Mouse (Mus musculus): ENCODE data around the gene Zmym6. TPM values are rescaled to one million over a fixed set of nuclear protein-coding genes. Genes with fewer than 3 reads are reported as not detected.

Zmym6 gene
- polyA plus RNA-seq, 1 experiment from 2014 or later = 5.8 TPM

DNA sequence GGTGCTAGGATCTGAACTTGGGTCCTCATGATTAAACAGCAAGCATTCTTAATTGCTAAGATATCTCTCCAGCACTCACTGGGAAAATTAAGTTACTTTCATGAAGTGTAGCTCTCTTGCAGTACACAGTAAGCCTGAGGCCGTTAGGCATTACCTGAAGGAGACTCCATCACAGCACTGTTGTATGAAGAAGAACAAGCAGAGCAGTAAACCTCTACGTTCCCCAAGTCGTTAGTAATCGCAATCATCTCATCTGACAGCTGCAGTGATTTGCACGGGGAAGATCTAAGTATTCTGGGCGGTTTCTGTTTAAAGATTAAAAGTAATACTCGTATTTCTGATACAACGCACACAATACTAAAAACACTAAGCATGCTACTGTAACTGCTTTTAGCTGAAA lies 26.1 kb upstream of the Zmym6 start:
- TF ChIP-seq EP300 (IDR thresholded peaks at IDR 0.05) (no peak), CTCF (IDR thresholded peaks at IDR 0.05) (no peak)
- Histone ChIP-seq H3K4me1 (ENCODE audit: insufficient read depth, low read depth, low read length) (no peaks in the 10 kb centered on the region), H3K9me3 (ENCODE audit: low read length) (no peaks in the 10 kb centered on the region), H3K27ac (ENCODE audit: low read length) (no peak overlapping the region), H3K27me3 (replicated peaks; ENCODE audit: insufficient read depth, low read length) (no peaks in the 10 kb centered on the region), H3K36me3 (ENCODE audit: insufficient read depth, low read length) (peaks cover 18% of the 10 kb centered on the region), H3K9ac (replicated peaks; ENCODE audit: low read depth) (no peak overlapping the region), H3K4me2 (replicated peaks; ENCODE audit: low read depth, low read length) (no peak overlapping the region), H3K4me3 (ENCODE audit: low read depth, low read length) (no peak overlapping the region)
- no peak for DNase-seq (ENCODE audit: low spot score)
- WGBS = 81% methylated on average over 8 of the region's 8 CpGs
- no peak for ATAC-seq

- Histone ChIP-seq H3K27me3 (replicated peaks; ENCODE audit: insufficient read depth, low read length) (no peaks in the 10 kb centered on the region), H3K4me2 (replicated peaks; ENCODE audit: low read depth, low read length) (no peak overlapping the region), H3K9me3 (ENCODE audit: low read length) (no peaks in the 10 kb centered on the region), H3K27ac (ENCODE audit: low read length) (no peak overlapping the region), H3K36me3 (ENCODE audit: insufficient read depth, low read length) (peaks cover 18% of the 10 kb centered on the region), H3K4me3 (ENCODE audit: low read depth, low read length) (no peak overlapping the region), H3K4me1 (ENCODE audit: insufficient read depth, low read depth, low read length) (no peaks in the 10 kb centered on the region), H3K9ac (replicated peaks; ENCODE audit: low read depth) (no peak overlapping the region)
- ATAC-seq = no peak
- TF ChIP-seq EP300 (IDR thresholded peaks at IDR 0.05) (no peak), CTCF (IDR thresholded peaks at IDR 0.05) (no peak)
- 85% methylated on average over 5 of the region's 5 CpGs for WGBS
- no peak for DNase-seq (ENCODE audit: low spot score)
These were observed 24.1 kb upstream of the Zmym6 start for GRCm38 (mm10) chr4:127053071-127053470.

GRCm38 (mm10) chr4:127054522-127055198 lies 22.5 kb upstream of the Zmym6 start:
- ATAC-seq (no peak), DNase-seq (ENCODE audit: low spot score) (no peak)
- Histone ChIP-seq H3K4me3 (ENCODE audit: low read depth, low read length) (no peak overlapping the region), H3K9ac (replicated peaks; ENCODE audit: low read depth) (no peak overlapping the region), H3K4me2 (replicated peaks; ENCODE audit: low read depth, low read length) (no peak overlapping the region), H3K36me3 (ENCODE audit: insufficient read depth, low read length) (peaks cover 4% of the 10 kb centered on the region; the same call in 1 of the 2 replicates), H3K27ac (ENCODE audit: low read length) (no peak overlapping the region), H3K4me1 (ENCODE audit: insufficient read depth, low read depth, low read length) (no peaks in the 10 kb centered on the region), H3K9me3 (ENCODE audit: low read length) (no peaks in the 10 kb centered on the region), H3K27me3 (replicated peaks; ENCODE audit: insufficient read depth, low read length) (no peaks in the 10 kb centered on the region)
- no peak for TF ChIP-seq EP300 (IDR thresholded peaks at IDR 0.05)
- peak; percentile 48 for TF ChIP-seq CTCF (IDR thresholded peaks at IDR 0.05)
- WGBS = 78% methylated on average over 7 of the region's 7 CpGs

DNA sequence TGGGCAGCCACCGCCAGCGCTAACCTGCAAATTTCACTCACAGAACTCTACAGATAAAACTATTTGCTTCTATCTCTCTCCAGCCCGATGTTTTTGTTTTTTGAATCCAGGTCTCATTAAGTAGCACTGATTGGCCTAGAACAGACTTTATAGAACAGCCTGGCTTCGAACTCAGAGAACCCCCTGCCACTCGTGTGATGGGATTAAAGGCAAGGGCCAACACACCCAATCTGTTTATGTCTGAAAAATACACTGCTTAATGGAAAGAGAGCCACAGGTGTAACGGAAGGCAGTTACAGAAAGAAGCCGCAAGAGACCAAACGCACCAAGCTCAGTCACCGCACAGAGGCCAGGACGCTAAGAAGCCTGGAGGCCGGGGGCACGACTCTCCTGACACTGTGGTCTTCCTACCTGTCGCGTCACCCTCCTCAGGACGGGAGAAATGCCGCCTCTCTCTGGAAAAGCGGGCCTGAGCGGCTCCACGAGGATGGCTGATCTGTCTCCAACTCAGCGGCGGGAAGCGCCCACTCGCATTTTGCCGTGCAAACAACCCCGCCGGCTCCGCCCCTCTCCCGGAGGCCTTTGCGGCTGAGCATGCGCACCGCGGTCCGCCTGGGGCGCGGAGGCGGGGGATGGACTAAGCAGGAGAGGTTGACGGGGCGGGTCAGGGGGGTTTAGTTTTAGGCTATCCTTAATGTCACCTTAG lies 16.4 kb upstream of the Zmym6 start, which contains the start of gene Zmym1:
Zmym1 (minus strand) TSS at position 568 of the 706 bp plus-strand sequence.
- no peak for TF ChIP-seq CTCF (IDR thresholded peaks at IDR 0.05)
- no peak for TF ChIP-seq EP300 (IDR thresholded peaks at IDR 0.05)
- under 1% methylated on average over 34 of the region's 38 CpGs for WGBS

GRCm38 (mm10) chr4:127064051-127064450 lies 13.1 kb upstream of the Zmym6 start:
- Histone ChIP-seq H3K27ac (ENCODE audit: low read length) (no peak overlapping the region), H3K27me3 (replicated peaks; ENCODE audit: insufficient read depth, low read length) (no peaks in the 10 kb centered on the region), H3K36me3 (ENCODE audit: insufficient read depth, low read length) (no peaks in the 10 kb centered on the region), H3K4me2 (replicated peaks; ENCODE audit: low read depth, low read length) (no peak overlapping the region), H3K9me3 (ENCODE audit: low read length) (no peaks in the 10 kb centered on the region), H3K9ac (replicated peaks; ENCODE audit: low read depth) (no peak overlapping the region), H3K4me3 (ENCODE audit: low read depth, low read length) (no peak overlapping the region), H3K4me1 (ENCODE audit: insufficient read depth, low read depth, low read length) (no peaks in the 10 kb centered on the region)
- ATAC-seq = no peak
- TF ChIP-seq EP300 (IDR thresholded peaks at IDR 0.05) (no peak), CTCF (IDR thresholded peaks at IDR 0.05) (no peak)
- 42% methylated on average over 1 of the region's 1 CpGs for WGBS
- DNase-seq (ENCODE audit: low spot score) = no peak

More for the DNA sequence above, 16.4 kb upstream of the Zmym6 start, which contains the start of gene Zmym1:
- no peaks in the 10 kb centered on the region for H3K36me3 ChIP-seq (ENCODE audit: insufficient read depth, low read length)
- H3K9ac ChIP-seq (replicated peaks; ENCODE audit: low read depth) = peak within 1 kb of the TSS; percentile 50
- peak within 1 kb of the TSS; percentile 11; the same call in 1 of the 2 replicates for H3K27ac ChIP-seq (ENCODE audit: low read length)
- peak within 1 kb of the TSS; percentile 66 for H3K4me3 ChIP-seq (ENCODE audit: low read depth, low read length)
- H3K4me1 ChIP-seq (ENCODE audit: insufficient read depth, low read depth, low read length) = no peaks in the 10 kb centered on the region
- ATAC-seq (peak; percentile 94), DNase-seq (ENCODE audit: low spot score) (peak; percentile 93)
- no peaks in the 10 kb centered on the region for H3K9me3 ChIP-seq (ENCODE audit: low read length)
- H3K27me3 ChIP-seq (replicated peaks; ENCODE audit: insufficient read depth, low read length) = no peaks in the 10 kb centered on the region
- peak within 1 kb of the TSS; percentile 70 for H3K4me2 ChIP-seq (replicated peaks; ENCODE audit: low read depth, low read length)

DNA sequence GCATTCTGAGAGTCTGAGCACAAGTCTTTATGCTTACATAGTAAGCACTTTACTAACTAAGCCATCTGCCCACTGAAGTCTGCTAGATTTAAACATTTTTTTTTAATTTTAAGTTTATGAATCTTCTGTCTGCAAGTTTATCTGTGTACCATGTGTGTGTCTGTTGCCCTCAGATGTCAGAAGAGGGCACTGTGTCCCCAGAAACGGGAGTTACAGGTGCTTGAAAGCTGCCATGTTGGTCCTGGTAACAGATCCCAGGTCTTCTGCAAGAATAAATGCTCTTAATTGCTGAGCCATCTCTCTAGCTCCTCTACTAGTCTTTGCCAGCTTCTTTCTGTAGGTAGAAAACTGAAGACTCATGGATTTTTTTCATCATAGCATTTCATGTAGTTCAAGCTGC lies 2.3 kb upstream of the Zmym6 start:
- H3K27me3 ChIP-seq (replicated peaks; ENCODE audit: insufficient read depth, low read length) = no peaks in the 10 kb centered on the region
- DNase-seq (ENCODE audit: low spot score) = no peak
- H3K9me3 ChIP-seq (ENCODE audit: low read length) = no peaks in the 10 kb centered on the region
- no peak overlapping the region for H3K27ac ChIP-seq (ENCODE audit: low read length)
- no peak for ATAC-seq
- H3K36me3 ChIP-seq (ENCODE audit: insufficient read depth, low read length) = no peaks in the 10 kb centered on the region
- TF ChIP-seq EP300 (IDR thresholded peaks at IDR 0.05) = no peak
- TF ChIP-seq CTCF (IDR thresholded peaks at IDR 0.05) = no peak
- WGBS = 65% methylated on average over 1 of the region's 1 CpGs
- H3K4me1 ChIP-seq (ENCODE audit: insufficient read depth, low read depth, low read length) = peaks cover 7% of the 10 kb centered on the region
- no peak overlapping the region for H3K4me3 ChIP-seq (ENCODE audit: low read depth, low read length)
- H3K4me2 ChIP-seq (replicated peaks; ENCODE audit: low read depth, low read length) = no peak overlapping the region
- H3K9ac ChIP-seq (replicated peaks; ENCODE audit: low read depth) = no peak overlapping the region
